In genomic region chr10:81450140-81450539, GRCm38 (mm10) we compare ENCODE assay signal across 8 mouse cellular contexts. TPM values are rescaled to one million over a fixed set of nuclear protein-coding genes. Genes with fewer than 3 reads are reported as not detected.
DNase-seq lines count a peak whose midpoint lies in the region; ATAC-seq and TF ChIP-seq lines count a peak whose summit lies in the region.

No protein-coding gene starts in this region.

- H3K27me3 ChIP-seq in E14TG2a.4 (ENCODE audit: insufficient read depth, low read length) = peaks cover 51% of the 10 kb centered on the region
- H3K27me3 ChIP-seq in forebrain, embryonic 11.5 days (ENCODE audit: control insufficient read depth, insufficient read depth, low read length) = peaks cover 44% of the 10 kb centered on the region

- intact Hi-C loops in heart, postnatal 14 days (cut with DNase I) = loop anchor here (1.0 to 2.0 kb wide), 2 partner anchors 61 to 161 kb away; partner anchors contain the start of gene Gm48552

- H3K9ac ChIP-seq in forebrain, embryonic 11.5 days (ENCODE audit: low read length) = no peak overlapping the region

- H3K4me2 ChIP-seq in forebrain, embryonic 11.5 days (ENCODE audit: low read depth, low read length, severe bottlenecking) = no peak overlapping the region

- ATAC-seq in forebrain, embryonic 11.5 days (replicated peaks; ENCODE audit: low FRiP score) = peak; percentile 44

- no peak overlapping the region for H3K4me3 ChIP-seq in E14TG2a.4 (replicated peaks; ENCODE audit: low read length)
- H3K4me3 ChIP-seq in forebrain, embryonic 11.5 days (ENCODE audit: low read depth, low read length) = no peak overlapping the region
- H3K4me3 ChIP-seq in olfactory bulb, adult 2 months (ENCODE audit: insufficient read depth, low read depth, low read length) = no peak overlapping the region

- no peak for TF ChIP-seq POLR2A in olfactory bulb, adult 2 months (IDR thresholded peaks at IDR 0.05; ENCODE audit: insufficient read depth, low read depth, low read length)

- WGBS in forebrain, embryonic 11.5 days = 1% methylated on average over 7 of the region's 7 CpGs
- WGBS in olfactory bulb, adult 2 months = 1% methylated on average over 7 of the region's 7 CpGs

- H3K27ac ChIP-seq in forebrain, embryonic 11.5 days (ENCODE audit: low read depth, low read length) = no peak overlapping the region
- H3K27ac ChIP-seq in olfactory bulb, adult 2 months (ENCODE audit: insufficient read depth, low read depth, low read length) = no peak overlapping the region

- peak; percentile 94 for TF ChIP-seq CTCF in E14TG2a.4 (conservative IDR thresholded peaks at IDR 0.05; ENCODE audit: low read length)
- peak; percentile 91 for TF ChIP-seq CTCF in olfactory bulb, adult 2 months (IDR thresholded peaks at IDR 0.05; ENCODE audit: insufficient read depth, low read depth, low read length)

- no peaks in the 10 kb centered on the region for H3K9me3 ChIP-seq in E14TG2a.4 (ENCODE audit: low read length)
- no peaks in the 10 kb centered on the region for H3K9me3 ChIP-seq in forebrain, embryonic 11.5 days (ENCODE audit: control insufficient read depth, low read length)

- DNase-seq in c-Kit-negative CD71-positive TER-119-positive erythroid progenitor cells, embryonic 14.5 days (ENCODE audit: low read depth, low spot score) = peak; percentile 67
- peak; percentile 93 for DNase-seq in forebrain, embryonic 11.5 days (ENCODE audit: low spot score)
- peak; percentile 82 to 93 for DNase-seq in heart, postnatal 14 days
- peak; percentile 82 to 93 for DNase-seq in kidney, postnatal 36 days
- DNase-seq in lung, adult 18-20 months = peak; percentile 72 to 82
- peak; percentile 79 for DNase-seq in thymus, postnatal 0 days (ENCODE audit: low spot score)

- peaks cover 16% of the 10 kb centered on the region for H3K4me1 ChIP-seq in E14TG2a.4 (replicated peaks; ENCODE audit: low read depth, low read length)
- no peaks in the 10 kb centered on the region for H3K4me1 ChIP-seq in forebrain, embryonic 11.5 days (replicated peaks; ENCODE audit: control insufficient read depth, insufficient read depth, low read length)
- peaks cover 12% of the 10 kb centered on the region for H3K4me1 ChIP-seq in olfactory bulb, adult 2 months (ENCODE audit: control insufficient read depth, insufficient read depth, low read length)

- no peaks in the 10 kb centered on the region for H3K36me3 ChIP-seq in E14TG2a.4 (ENCODE audit: insufficient read depth, low read length)
- no peaks in the 10 kb centered on the region for H3K36me3 ChIP-seq in forebrain, embryonic 11.5 days (ENCODE audit: control insufficient read depth, insufficient read depth, low read length)

RNA-seq across cellular contexts. Expression of gene Nfic, which starts 5.3 kb away (rescaled TPM):
- 10.5 and 10.8 TPM in 2 replicates for polyA plus RNA-seq in forebrain, embryonic 11.5 days (2014; fragmentation: Nextera tagmentation; extraction: Ambion mirVana)
- total RNA-seq in heart, postnatal 14 days (2021) = 100 to 1,000 TPM; 133 TPM
- not detected in 2 replicates for polyA plus RNA-seq in olfactory bulb, adult 2 months (2012; ENCODE audit: insufficient read depth, insufficient read length, low replicate concordance, missing spikeins)
- 21.5 and 21.9 TPM in 2 replicates for polyA plus RNA-seq in thymus, postnatal 0 days (2015; fragmentation: Nextera tagmentation; extraction: Ambion mirVana)

RNA-seq across cellular contexts. Expression of gene Celf5, which starts 32.4 kb away (rescaled TPM):
- polyA plus RNA-seq in forebrain, embryonic 11.5 days (2014; fragmentation: Nextera tagmentation; extraction: Ambion mirVana) = 9.7 and 19.6 TPM in 2 replicates
- under 1 TPM; 0.15 to 0.19 TPM for total RNA-seq in heart, postnatal 14 days (2021)
- not detected in 2 replicates for polyA plus RNA-seq in olfactory bulb, adult 2 months (2012; ENCODE audit: insufficient read depth, insufficient read length, low replicate concordance, missing spikeins)
- polyA plus RNA-seq in thymus, postnatal 0 days (2015; fragmentation: Nextera tagmentation; extraction: Ambion mirVana) = 0.04 and 0.25 TPM in 2 replicates

RNA-seq across cellular contexts. Expression of gene Ncln, which starts 46.1 kb away (rescaled TPM):
- polyA plus RNA-seq in forebrain, embryonic 11.5 days (2014; fragmentation: Nextera tagmentation; extraction: Ambion mirVana) = 71.8 and 72.3 TPM in 2 replicates
- 10 to 100 TPM; 55.4 to 62.0 TPM for total RNA-seq in heart, postnatal 14 days (2021)
- 181 TPM in 1 of 2 replicates, not detected in the other for polyA plus RNA-seq in olfactory bulb, adult 2 months (2012; ENCODE audit: insufficient read depth, insufficient read length, low replicate concordance, missing spikeins)
- 39.4 and 45.5 TPM in 2 replicates for polyA plus RNA-seq in thymus, postnatal 0 days (2015; fragmentation: Nextera tagmentation; extraction: Ambion mirVana)

RNA-seq across cellular contexts. Expression of gene S1pr4, which starts 49.8 kb away (rescaled TPM):
- polyA plus RNA-seq in forebrain, embryonic 11.5 days (2014; fragmentation: Nextera tagmentation; extraction: Ambion mirVana) = 0.36 and 0.68 TPM in 2 replicates
- 1 to 10 TPM in 1 of 2 experiments, under 1 TPM in 1; 0.96 to 1.2 TPM for total RNA-seq in heart, postnatal 14 days (2021)
- polyA plus RNA-seq in olfactory bulb, adult 2 months (2012; ENCODE audit: insufficient read depth, insufficient read length, low replicate concordance, missing spikeins) = not detected in 2 replicates
- polyA plus RNA-seq in thymus, postnatal 0 days (2015; fragmentation: Nextera tagmentation; extraction: Ambion mirVana) = 22.2 and 25.6 TPM in 2 replicates

RNA-seq across cellular contexts. Expression of gene Smim24, which starts 57.3 kb away (rescaled TPM):
- polyA plus RNA-seq in forebrain, embryonic 11.5 days (2014; fragmentation: Nextera tagmentation; extraction: Ambion mirVana) = 2.8 and 3.3 TPM in 2 replicates
- 1 to 10 TPM; 1.9 to 2.0 TPM for total RNA-seq in heart, postnatal 14 days (2021)
- polyA plus RNA-seq in olfactory bulb, adult 2 months (2012; ENCODE audit: insufficient read depth, insufficient read length, low replicate concordance, missing spikeins) = not detected in 2 replicates
- 12.5 and 14.0 TPM in 2 replicates for polyA plus RNA-seq in thymus, postnatal 0 days (2015; fragmentation: Nextera tagmentation; extraction: Ambion mirVana)
